Mouse (Mus musculus) testis, adult 2 months (tissue): ENCODE measurements around the gene Plppr3.

Experiments
- CTCF ChIP-seq: fragments of 200-500 bp; IDR thresholded peaks from 2 replicates; pipeline ENCODE4 v1.5.1; 2012; ENCODE audit warnings: low read depth, mild to moderate bottlenecking, inconsistent platforms, low read length, moderate library complexity; ENCODE audit not compliant: control insufficient read depth, insufficient read depth, insufficient replicate concordance
- POLR2A ChIP-seq: fragments of 200-500 bp; IDR thresholded peaks from 2 replicates; pipeline ENCODE4 v1.6.1; 2012; ENCODE audit warnings: low read depth, mild to moderate bottlenecking, inconsistent platforms, low read length, moderate library complexity; ENCODE audit not compliant: control insufficient read depth

DNA sequence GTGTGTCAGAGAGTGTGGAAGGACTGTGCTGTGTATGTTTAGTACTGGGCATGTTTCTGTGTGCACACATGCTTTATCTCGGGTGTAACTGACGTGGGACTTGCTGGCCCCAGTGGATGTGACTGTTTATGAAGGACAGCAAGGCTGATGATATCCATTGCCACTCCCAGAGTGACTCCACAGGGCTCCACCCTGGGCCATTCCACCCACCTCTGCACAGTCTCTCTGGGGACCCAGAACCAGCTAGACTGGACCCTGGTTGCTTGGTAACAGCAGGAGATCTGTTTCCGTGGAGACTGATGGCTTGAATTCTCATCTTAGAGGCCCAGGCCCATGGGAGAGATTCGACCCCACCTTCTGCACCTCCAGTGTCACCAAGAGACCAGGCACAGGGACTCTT is 56.2 kb downstream of the Plppr3 start:
- TF ChIP-seq POLR2A (no peak), CTCF (no peak)
